Mouse (Mus musculus) right cerebral cortex, postnatal 4 days (tissue): ENCODE measurements around the gene Csnk2b.

Experiments used
- DNase-seq: peaks from one replicate; pipeline ENCODE4 v3.0.0-alpha.2; 2022

Gene Csnk2b

DNA sequence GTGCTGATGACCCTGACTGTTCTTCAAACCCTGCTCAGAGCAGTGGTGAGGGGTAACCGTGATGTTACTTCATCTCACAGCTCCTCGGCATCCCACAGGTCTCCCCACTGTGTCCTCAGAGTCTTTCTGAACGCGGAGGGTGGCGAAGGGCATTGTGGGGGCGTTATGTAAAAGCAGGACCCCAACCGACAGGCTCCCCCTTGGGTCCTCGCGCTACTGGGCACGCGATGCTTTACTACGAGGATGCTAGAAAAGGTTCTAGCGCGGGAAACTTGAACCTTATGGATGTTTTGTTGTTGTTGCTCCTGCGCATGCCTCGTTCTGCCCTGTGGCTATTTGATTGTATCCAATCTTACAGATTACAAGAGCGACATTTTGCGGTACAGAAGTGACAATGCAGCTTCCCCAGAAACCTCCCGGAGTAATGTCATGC is at the start of gene Csnk2b:
Gene Csnk2b, minus strand, starts transcription at position 183 of the 433 bp plus-strand sequence.
- peak; percentile 57 for DNase-seq

DNA sequence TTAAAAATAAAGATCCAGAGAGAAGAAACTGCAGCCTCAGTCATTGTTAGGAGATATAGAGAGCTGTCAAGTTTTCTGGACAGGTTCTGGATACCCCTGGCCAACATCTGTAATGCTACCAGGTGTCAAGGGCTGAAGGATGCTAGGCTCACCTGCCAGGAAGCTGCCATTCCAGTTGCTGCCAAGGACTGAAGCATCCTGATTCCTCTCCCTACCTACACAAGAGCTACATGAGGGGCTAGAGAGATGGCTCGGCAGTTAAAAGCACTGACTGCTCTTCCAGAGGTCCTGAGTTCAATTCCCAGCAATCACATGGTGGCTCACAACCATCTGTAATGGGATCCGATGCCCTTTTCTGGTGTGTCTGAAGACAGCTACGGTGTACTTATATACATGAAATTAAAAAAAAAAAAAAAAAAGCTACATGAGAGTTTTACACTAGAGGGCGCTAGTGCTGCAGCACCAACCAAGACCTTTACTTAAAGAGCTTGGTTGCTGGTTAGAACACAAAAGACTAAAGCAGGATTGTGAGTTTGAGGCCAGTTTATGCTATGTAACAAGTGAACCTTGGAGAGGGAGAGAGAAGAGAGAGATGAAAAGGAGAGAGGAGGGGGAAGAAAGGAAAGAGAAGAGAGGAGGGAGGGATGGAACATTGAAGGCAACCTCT is 46.8 kb upstream of the Csnk2b start:
- no peak for DNase-seq

GRCm38 (mm10) chr17:35167794-35168193 is 45.9 kb upstream of the Csnk2b start:
- no peak for DNase-seq

- DNase-seq, result peak; percentile 61
These were observed 44.6 kb upstream of the Csnk2b start for GRCm38 (mm10) chr17:35166352-35167035.

DNA sequence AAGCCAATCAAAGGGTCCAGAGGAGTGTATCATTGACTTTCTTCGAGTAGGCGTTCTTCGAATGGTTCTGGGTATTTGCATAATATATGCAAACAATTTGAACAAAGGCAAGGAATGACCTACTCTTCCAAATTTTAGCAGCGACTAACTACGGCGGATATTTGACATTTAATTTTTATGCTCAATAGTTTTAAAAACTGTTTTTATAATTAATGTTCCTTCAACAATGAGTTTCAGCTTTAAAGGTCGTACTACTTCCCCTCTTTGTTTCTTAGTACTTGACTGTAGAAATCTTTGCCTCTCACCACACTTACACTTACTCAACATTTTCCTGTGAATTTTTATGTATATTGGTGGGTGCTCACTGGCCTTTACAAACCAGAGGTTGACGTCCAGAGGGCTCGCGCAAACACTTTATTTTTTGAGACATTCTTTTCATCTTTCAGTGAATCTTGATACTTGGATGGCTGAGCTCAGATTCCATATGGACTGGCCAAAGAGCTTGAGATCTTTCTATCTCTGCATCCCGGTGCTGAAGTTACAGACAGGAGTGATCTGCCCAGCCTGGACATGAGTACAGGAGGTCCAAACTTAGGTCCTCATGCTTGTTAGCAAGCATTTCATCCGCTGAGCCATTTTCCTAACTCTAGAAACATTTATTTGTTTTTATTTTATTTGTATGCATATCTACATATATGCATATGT is 43.8 kb upstream of the Csnk2b start:
- DNase-seq, result no peak

DNA sequence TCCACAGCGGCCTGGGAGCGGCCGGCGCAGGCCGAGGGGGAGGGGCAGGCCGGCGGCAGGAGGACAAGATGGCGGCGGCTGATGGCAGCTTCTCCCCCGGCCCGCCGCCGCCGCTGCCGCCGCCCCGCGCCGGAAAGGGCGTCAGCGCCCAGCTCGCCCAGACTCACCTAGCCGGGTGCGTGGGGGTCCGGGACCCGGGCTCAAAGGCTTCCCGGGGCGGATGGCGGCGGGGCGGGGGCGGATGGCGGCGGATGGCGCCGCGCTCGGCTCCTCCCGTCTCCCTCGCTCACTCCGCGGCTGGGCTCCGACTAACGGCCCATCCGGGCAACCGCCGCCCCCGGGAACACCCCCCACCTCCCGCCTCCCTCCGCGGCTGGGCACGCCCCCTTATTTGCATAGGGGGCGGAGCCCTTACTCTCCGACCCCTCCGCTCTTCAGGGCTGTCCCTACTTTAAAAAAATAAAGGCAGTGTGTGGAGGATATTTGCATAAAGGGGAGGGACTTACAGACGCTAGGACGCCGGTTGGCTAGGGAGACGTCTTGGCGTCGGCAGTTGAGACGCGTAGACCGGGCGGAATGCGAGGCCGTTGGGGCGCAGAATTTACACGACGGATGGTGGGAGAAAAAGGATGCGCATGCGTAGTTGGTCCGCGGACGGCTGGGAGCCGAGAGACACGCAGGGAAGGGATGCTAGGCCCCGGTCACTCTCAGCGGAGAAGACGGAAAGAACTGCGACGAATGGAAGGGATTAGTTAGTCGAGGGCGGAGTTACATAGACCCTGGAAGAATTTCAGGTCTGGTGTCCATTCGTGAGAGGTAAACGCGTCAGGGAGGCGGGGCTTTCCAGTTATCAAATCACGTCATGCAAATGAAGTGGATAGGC is 43.0 kb upstream of the Csnk2b start, which contains the start of gene Prrc2a:
Gene Prrc2a, minus strand, starts transcription at position 330 of the 883 bp plus-strand sequence.
- peak; percentile 98 for DNase-seq

- DNase-seq, result no peak
These were observed 42.3 kb upstream of the Csnk2b start for GRCm38 (mm10) chr17:35164218-35164567.

DNA sequence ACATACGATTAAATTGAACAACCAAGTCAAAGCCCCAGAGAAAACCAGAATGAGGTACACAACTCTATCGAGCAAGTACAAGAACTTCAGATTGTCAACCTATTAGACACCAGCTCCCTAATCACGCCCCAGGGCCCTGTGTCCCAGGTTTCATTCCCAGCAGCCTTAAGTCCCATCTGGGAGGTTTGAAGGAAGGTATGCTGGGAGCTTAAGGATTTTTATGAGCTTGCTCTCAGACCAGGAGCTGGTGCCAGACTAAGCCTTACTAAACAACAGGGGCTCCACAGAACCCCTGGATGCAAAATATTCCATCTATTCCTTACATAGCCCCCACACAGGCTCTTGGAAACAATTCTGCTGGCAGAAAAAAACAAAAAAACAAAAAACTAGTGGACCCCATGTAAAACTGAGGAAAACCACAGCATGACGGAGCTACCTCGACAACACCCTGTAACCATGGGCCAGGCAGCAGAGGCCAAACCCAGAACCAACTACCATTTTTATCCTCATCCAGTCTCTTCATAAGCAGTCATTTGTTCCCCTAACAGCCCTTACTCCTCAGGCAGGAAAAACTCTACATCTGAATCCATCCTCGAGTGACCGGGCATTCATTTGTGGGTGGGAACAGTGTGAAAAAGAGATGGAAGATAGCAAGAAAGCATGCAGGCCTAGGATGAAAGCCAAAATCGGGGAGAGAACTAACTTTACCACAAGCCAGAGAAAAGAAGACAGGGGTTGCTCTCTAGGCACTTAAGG is 41.7 kb upstream of the Csnk2b start:
- no peak for DNase-seq

DNA sequence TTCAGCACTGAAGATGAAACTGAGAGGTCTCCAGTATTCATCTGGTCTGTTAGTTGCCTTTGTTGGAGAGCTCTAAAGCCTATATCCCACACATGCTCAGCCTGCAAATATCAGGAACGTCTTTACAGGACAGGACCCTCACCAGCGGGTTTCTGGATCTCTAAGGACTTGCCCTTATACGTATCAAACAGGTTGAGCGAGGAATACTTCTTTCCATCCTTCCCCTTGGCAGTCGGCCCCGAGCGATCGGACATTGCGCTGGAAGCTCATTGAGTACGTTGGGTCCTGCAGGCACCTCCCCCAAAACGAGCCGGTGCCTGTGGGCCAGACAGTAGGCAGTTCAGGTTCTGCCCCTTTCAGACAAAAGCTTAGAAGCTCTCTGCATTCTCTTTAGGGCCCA is 40.9 kb upstream of the Csnk2b start:
- no peak for DNase-seq

DNA sequence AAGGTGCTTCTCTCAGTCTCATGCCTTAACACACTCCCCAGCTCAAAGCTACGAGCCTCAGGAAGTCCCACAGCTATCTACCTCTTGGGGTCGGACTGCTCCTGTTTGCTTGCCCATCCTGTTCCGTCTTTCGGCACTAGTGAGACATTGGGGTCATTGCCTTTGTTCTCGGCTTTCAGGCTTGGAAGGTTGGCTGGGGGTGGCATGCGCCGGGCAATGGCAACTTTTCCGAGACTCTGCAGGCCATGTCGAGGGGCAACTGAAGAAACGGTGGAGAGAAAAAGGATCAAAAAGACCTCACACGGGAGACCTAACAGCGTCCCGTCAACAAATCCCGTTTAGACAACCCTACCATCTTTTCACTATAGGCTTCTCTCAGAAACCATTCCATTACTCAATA is 40.3 kb upstream of the Csnk2b start:
- DNase-seq, result no peak

- DNase-seq, result no peak
These were observed 39.6 kb upstream of the Csnk2b start for GRCm38 (mm10) chr17:35161421-35161820.

- DNase-seq, result no peak
These were observed 37.8 kb upstream of the Csnk2b start for GRCm38 (mm10) chr17:35159638-35160037.

- no peak for DNase-seq
These were observed 37.2 kb upstream of the Csnk2b start for GRCm38 (mm10) chr17:35158850-35159593.

DNA sequence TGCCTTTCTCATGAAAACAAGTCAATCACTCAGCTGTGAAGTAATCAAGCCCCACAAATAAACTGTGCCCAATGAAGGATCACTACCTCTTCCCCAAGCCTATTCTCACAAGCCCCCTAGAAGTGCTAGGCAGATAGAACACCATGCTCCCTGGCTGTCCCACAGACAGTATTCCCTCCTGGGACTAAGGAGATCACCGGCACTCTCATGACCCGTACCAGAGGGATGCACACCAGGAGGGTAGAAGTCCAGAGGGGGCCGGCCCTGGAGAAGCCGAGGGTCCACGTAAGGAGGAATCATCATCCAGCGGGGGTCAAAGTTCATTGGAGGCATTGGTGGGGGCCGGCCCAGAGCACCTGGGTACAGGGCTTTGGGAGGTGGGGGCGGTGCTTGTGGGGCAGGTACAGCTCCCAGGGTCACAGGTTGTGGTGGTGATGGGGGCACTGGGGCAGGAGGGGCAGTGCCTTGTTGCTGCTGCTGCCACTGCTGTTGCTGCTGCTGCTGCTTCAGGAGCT is 35.9 kb upstream of the Csnk2b start:
- DNase-seq, result no peak

GRCm38 (mm10) chr17:35157254-35157653 is 35.4 kb upstream of the Csnk2b start:
- no peak for DNase-seq

DNA sequence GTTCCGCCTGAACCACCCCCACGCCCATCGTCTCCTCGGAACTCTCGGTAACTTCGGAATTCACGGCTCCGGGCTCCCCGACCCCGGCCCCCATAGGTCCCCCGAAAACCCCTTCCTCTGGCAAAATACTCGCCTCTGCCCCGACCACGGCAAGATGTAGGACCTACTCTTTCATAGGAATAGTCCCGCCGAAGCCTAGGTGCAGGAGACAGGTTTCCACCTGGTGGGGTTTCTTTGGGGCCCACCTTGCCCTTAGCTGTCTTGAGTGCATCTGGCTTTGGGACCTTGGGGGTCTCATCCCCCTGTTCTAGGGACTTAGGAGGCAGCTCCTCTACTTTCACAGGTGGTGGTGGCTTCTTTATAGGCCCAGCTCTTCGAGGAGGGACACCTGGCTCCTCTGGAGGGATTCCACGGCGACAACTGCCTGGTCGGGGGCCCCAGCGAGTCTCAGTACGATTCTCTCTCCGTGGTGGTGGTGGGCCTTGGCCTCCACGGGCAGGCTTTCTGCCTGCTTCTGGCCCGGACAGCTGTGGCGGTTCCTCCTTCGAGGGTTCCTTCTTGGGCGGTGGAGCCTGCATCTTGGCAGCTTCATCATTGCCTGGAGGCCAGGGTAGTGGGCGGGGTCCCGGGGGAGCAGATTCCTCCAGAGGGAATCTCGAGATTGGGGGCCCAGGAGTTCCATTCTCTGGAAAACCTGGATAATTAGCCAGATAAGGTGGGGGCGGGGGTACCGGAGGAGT is 34.8 kb upstream of the Csnk2b start:
- no peak for DNase-seq

DNA sequence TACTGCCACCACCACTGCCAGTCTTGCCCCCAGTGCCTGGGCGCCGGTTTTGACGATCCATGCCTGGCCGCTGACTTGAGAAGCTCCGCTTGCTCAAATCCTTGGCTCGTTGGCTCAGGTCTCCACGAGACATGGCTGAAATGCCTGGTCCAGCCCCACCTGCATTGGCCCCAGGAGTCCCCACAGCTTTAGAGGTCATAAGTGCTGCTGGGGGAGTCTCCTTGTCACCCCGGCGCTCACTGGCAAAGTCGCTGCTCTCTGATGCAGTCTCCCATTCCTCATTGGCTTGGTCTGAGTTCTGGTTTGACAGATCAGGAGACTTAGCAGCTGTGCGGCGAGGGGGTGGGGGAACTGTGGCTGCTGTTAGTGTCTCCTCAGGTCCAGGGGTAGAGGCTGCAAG is 33.6 kb upstream of the Csnk2b start:
- no peak for DNase-seq

- no peak for DNase-seq
These were observed 32.8 kb upstream of the Csnk2b start for GRCm38 (mm10) chr17:35154616-35155015.

DNA sequence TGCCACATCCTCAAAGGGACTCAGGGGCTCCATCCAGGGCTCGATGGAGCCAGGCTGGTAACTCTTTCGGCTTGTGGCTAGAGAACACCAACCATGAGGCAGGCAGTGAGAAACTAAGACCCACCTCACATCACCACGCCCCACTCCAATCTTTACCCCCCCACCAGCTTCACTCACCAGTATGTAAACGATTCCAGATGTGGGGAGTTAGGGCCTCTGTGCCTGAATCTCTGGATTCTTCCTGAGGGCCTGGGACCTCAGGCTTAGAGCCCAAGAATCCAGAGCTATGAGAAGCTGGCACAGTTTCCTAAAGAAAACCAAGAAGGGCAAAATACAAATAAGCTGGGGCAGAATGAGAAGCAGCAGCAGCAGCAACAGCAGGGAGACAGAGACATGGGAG is 32.1 kb upstream of the Csnk2b start:
- no peak for DNase-seq

- no peak for DNase-seq
These were observed 31.2 kb upstream of the Csnk2b start for GRCm38 (mm10) chr17:35153077-35153476.
